Mouse (Mus musculus) heart, adult 2 months (tissue): ENCODE data around the gene Det1.

Experiments used
- CTCF ChIP-seq: fragments of 200-600 bp; IDR thresholded peaks from 2 replicates; pipeline ENCODE4 v1.8.1; 2022; ENCODE audit warnings: antibody characterized with exemption, mild to moderate bottlenecking, moderate library complexity
- EP300 ChIP-seq: fragments of 200-500 bp; IDR thresholded peaks from 2 replicates; pipeline ENCODE4 v1.6.1; 2011; ENCODE audit warnings: low read depth, low read length, control low read depth; ENCODE audit not compliant: insufficient read depth
- POLR2A ChIP-seq: fragments of 200-500 bp; IDR thresholded peaks from 2 replicates; pipeline ENCODE4 v1.6.1; 2011; ENCODE audit warnings: mild to moderate bottlenecking, low read depth, low read length, control low read depth; ENCODE audit not compliant: insufficient read depth

- TF ChIP-seq CTCF (no peak), EP300 (no peak), POLR2A (no peak)
Observed at GRCm38 (mm10) chr7:78864446-78864802, 17.4 kb upstream of the Det1 start.
